Mouse (Mus musculus) gastrocnemius, postnatal 36 days (tissue): ENCODE measurements around the gene Olfr165. TPM values are rescaled to one million over a fixed set of nuclear protein-coding genes. Genes with fewer than 3 reads are reported as not detected.
"Not testable (repeated sequence)": the region's sequence is repeated elsewhere in the genome, so short reads cannot be mapped to it uniquely, and the experiment has no call there.

ENCODE experiments used
- DNase-seq, 2 experiments: peaks; one replicate each; pipeline ENCODE4 v3.0.0; 2022
- intact Hi-C: fragments of 180-260 bp; cut with DNase I; formaldehyde crosslinking; loops from one replicate; pipeline ENCODE4 v1.15.1; 2025
- long read RNA-seq, 2 experiments: library from polyadenylated mRNA; stranded (forward); transcript quantifications; one replicate each; pipeline ENCODE4 v2.0.0; 2021
- total RNA-seq, 2 experiments: library from RNA; stranded (reverse); gene quantifications; 2 replicates each; pipeline ENCODE4 v1.2.3; 2021

Olfr165 gene
- not detected for total RNA-seq
- long read RNA-seq, experiment 1 = 0 reads
- long read RNA-seq, experiment 2 = 0 reads

GRCm38 (mm10) chr16:19423034-19423433 is at the start of gene Olfr165:
TSS of gene Olfr165 (minus strand) at chr16:19423134.
- no peak for DNase-seq
- intact Hi-C loops = no loop called here

- intact Hi-C loops = no loop called here
- no peak for DNase-seq
Observed at GRCm38 (mm10) chr16:19464365-19464764, 41.4 kb upstream of the Olfr165 start.

- intact Hi-C loops, DNase-seq: not testable (repeated sequence)
Observed at GRCm38 (mm10) chr16:19458741-19459140, 35.8 kb upstream of the Olfr165 start.

- intact Hi-C loops = no loop called here
- no peak for DNase-seq
Observed at GRCm38 (mm10) chr16:19387984-19388383, 35.0 kb downstream of the Olfr165 start.

Other genes starting within 250 kb of the Olfr165 start
- gene Olfr164, start 109.1 kb downstream of the Olfr165 start, total RNA-seq = not detected
- gene Olfr166, start 60.6 kb upstream of the Olfr165 start, total RNA-seq = not detected
- gene Olfr167, start 99.1 kb upstream of the Olfr165 start, total RNA-seq = not detected
- gene Olfr168, start 112.4 kb upstream of the Olfr165 start, total RNA-seq = not detected
- gene Olfr169, start 148.7 kb upstream of the Olfr165 start, total RNA-seq = not detected
- gene Olfr170, start 188.7 kb upstream of the Olfr165 start, total RNA-seq = not detected
- gene Olfr171, start 206.8 kb upstream of the Olfr165 start, total RNA-seq = not detected